Mouse (Mus musculus) embryonic facial prominence, embryonic 15.5 days (tissue): ENCODE results near the gene Lamtor3. TPM values are rescaled to one million over a fixed set of nuclear protein-coding genes. Genes with fewer than 3 reads are reported as not detected.
A peak's percentile ranks its signal among the peaks of the same experiment; 100 is the strongest.
"Not testable (repeated sequence)": the region's sequence is repeated elsewhere in the genome, so short reads cannot be mapped to it uniquely, and the experiment has no call there.

ENCODE experiments used
- ATAC-seq: fragments of 200-750 bp; cut with Nextera tagmentation; 2 replicates; pipeline ENCODE4 v1.8.0; 2017; ENCODE audit warnings: low read depth, moderate TSS enrichment; ENCODE audit not compliant: insufficient number of reproducible peaks, low FRiP score, low TSS enrichment
- H3K27ac ChIP-seq: fragments of 300-500 bp; sonication (generic); replicated peaks from 2 replicates; pipeline ENCODE4 v1.5.1; 2015; ENCODE audit warnings: mild to moderate bottlenecking, inconsistent platforms
- H3K27me3 ChIP-seq: fragments of 300-500 bp; sonication (generic); 2 replicates; pipeline ENCODE4 v1.6.1; 2015; ENCODE audit warnings: inconsistent platforms
- H3K36me3 ChIP-seq: fragments of 300-500 bp; sonication (generic); 2 replicates; pipeline ENCODE4 v1.6.1; 2015; ENCODE audit warnings: mild to moderate bottlenecking, inconsistent platforms
- H3K4me1 ChIP-seq: fragments of 300-500 bp; sonication (generic); 2 replicates; pipeline ENCODE4 v1.6.1; 2015; ENCODE audit warnings: inconsistent platforms
- H3K4me2 ChIP-seq: fragments of 300-500 bp; sonication (generic); replicated peaks from 2 replicates; pipeline ENCODE4 v1.6.1; 2015; ENCODE audit warnings: mild to moderate bottlenecking, inconsistent platforms
- H3K4me3 ChIP-seq: fragments of 300-500 bp; sonication (generic); replicated peaks from 2 replicates; pipeline ENCODE4 v1.5.1; 2015; ENCODE audit warnings: mild to moderate bottlenecking, inconsistent platforms
- H3K9ac ChIP-seq: fragments of 300-500 bp; sonication (generic); 2 replicates; pipeline ENCODE4 v1.6.1; 2015; ENCODE audit warnings: inconsistent platforms
- H3K9me3 ChIP-seq: fragments of 300-500 bp; sonication (generic); replicated peaks from 2 replicates; pipeline ENCODE4 v1.6.1; 2016; ENCODE audit warnings: inconsistent platforms
- WGBS: fragments of 180-500 bp; shearing (Covaris S2); methylation state at CpG from one replicate; pipeline ENCODE4 v1.1.7; 2015; 5-methylcytosine and 5-hydroxymethylcytosine counted together
- polyA plus RNA-seq: library from polyadenylated mRNA; unstranded; fragments of >200 nt; fragmentation: Nextera tagmentation; extraction: Ambion mirVana; gene quantifications from 2 replicates; pipeline ENCODE4 v1.2.1, GENCODE M21; 2015

Gene Lamtor3
- polyA plus RNA-seq, 1 experiment from 2014 or later = 110 TPM

DNA sequence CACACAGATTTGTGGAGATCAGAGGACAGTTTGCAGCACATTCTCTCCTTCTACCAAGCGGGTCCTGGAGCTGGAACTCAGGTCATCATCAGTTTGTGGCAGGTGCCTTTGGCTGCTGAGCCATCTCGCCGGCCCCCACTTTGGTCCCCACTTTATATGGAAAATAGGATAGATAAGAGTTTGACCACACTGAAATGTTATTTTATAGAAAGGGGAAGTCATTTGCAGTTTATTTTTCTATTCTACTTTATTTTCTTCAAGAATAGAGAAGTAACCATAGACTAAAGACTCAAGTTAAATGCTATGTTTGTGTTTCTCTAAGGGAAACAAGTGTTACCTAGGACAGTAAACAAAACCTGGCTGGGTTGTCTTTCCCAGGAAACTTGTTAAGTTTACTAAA lies 21.4 kb upstream of the Lamtor3 start:
- Histone ChIP-seq H3K9me3 (no peaks in the 10 kb centered on the region), H3K27ac (no peak overlapping the region), H3K36me3 (peaks cover 37% of the 10 kb centered on the region), H3K4me3 (no peak overlapping the region), H3K9ac (no peak overlapping the region), H3K4me2 (no peak overlapping the region), H3K27me3 (no peaks in the 10 kb centered on the region), H3K4me1 (no peaks in the 10 kb centered on the region)
- 95% methylated on average over 3 of the region's 3 CpGs for WGBS
- no peak for ATAC-seq

GRCm38 (mm10) chr3:137897685-137898084 lies 20.6 kb upstream of the Lamtor3 start:
- no peak overlapping the region for H3K4me2 ChIP-seq
- H3K27me3 ChIP-seq = no peaks in the 10 kb centered on the region
- H3K27ac ChIP-seq = no peak overlapping the region
- 80% methylated on average over 5 of the region's 5 CpGs for WGBS
- H3K4me3 ChIP-seq = no peak overlapping the region
- H3K9ac ChIP-seq = no peak overlapping the region
- ATAC-seq = no peak
- no peaks in the 10 kb centered on the region for H3K9me3 ChIP-seq
- peaks cover 43% of the 10 kb centered on the region for H3K36me3 ChIP-seq
- H3K4me1 ChIP-seq = no peaks in the 10 kb centered on the region

- Histone ChIP-seq H3K36me3 (peaks cover 44% of the 10 kb centered on the region), H3K4me1 (no peaks in the 10 kb centered on the region), H3K9me3 (no peaks in the 10 kb centered on the region), H3K27ac (0 out of 2 replicates have a peak overlapping the region, but pooled peaks have one; percentile 28), H3K9ac (no peak overlapping the region), H3K4me2 (no peak overlapping the region), H3K27me3 (no peaks in the 10 kb centered on the region), H3K4me3 (no peak overlapping the region)
- 66% methylated on average over 10 of the region's 10 CpGs for WGBS
- ATAC-seq = no peak
Observed at GRCm38 (mm10) chr3:137900149-137900548, 18.2 kb upstream of the Lamtor3 start.

- peaks cover 10% of the 10 kb centered on the region; the same call in 1 of the 2 replicates for H3K36me3 ChIP-seq
- 52% methylated on average over 2 of the region's 2 CpGs for WGBS
- no peak overlapping the region for H3K4me3 ChIP-seq
- ATAC-seq = no peak
- no peak overlapping the region for H3K4me2 ChIP-seq
- H3K27ac ChIP-seq = no peak overlapping the region
- no peaks in the 10 kb centered on the region for H3K27me3 ChIP-seq
- no peaks in the 10 kb centered on the region for H3K9me3 ChIP-seq
- H3K9ac ChIP-seq = no peak overlapping the region
- peaks cover 10% of the 10 kb centered on the region for H3K4me1 ChIP-seq
Observed at GRCm38 (mm10) chr3:137913093-137913492, 5.2 kb upstream of the Lamtor3 start.

- H3K27ac ChIP-seq, H3K27me3 ChIP-seq, H3K36me3 ChIP-seq, H3K4me3 ChIP-seq, H3K4me2 ChIP-seq, H3K9ac ChIP-seq, ATAC-seq, H3K9me3 ChIP-seq: not testable (repeated sequence)
- H3K4me1 ChIP-seq = peaks cover 17% of the 10 kb centered on the region
- WGBS = no CpG with 5 or more reads among the region's 1 CpGs
Observed at GRCm38 (mm10) chr3:137914567-137914966, 3.7 kb upstream of the Lamtor3 start.

DNA sequence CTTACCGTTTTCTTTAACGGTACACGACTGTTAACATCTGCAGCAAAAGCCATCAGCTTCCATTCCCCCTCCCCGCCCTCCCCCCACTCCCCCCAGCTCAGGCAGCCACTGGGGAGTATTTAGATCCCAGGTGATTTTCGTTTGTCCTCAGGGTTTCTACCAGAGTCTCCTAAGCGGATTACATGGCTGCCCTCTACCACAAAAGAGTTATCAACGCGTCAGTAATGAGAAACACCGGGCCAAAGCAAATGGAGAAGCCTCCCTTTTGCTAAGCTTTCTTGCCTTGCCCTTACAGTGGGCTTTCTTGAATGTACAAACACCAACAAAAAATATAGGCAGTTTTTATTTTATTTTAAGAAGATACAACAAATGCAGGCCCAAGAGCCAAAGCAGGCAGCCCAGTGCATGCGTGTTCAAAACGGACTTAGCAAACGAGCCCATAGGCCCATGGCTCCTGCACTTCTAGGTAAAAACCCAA lies 573 bp upstream of the Lamtor3 start:
- Histone ChIP-seq H3K36me3 (peaks cover 14% of the 10 kb centered on the region), H3K4me3 (peak overlapping the region; percentile 91), H3K27me3 (no peaks in the 10 kb centered on the region), H3K4me2 (peak overlapping the region; percentile 78), H3K9me3 (no peaks in the 10 kb centered on the region), H3K27ac (peak overlapping the region; percentile 89), H3K9ac (peak overlapping the region; percentile 37), H3K4me1 (peaks cover 18% of the 10 kb centered on the region)
- ATAC-seq = peak; percentile 44; the same call in 1 of the 2 replicates
- WGBS = 10% methylated on average over 12 of the region's 12 CpGs

- ATAC-seq = 0 out of 2 replicates have a peak, but pooled peaks have one; percentile 12
- peak overlapping the region; percentile 78 for H3K9ac ChIP-seq
- no peaks in the 10 kb centered on the region for H3K27me3 ChIP-seq
- peak overlapping the region; percentile 89 for H3K27ac ChIP-seq
- H3K4me2 ChIP-seq = peak overlapping the region; percentile 78
- H3K4me3 ChIP-seq = peak overlapping the region; percentile 91
- no peaks in the 10 kb centered on the region for H3K9me3 ChIP-seq
- WGBS = 14% methylated on average over 6 of the region's 6 CpGs
- peaks cover 18% of the 10 kb centered on the region for H3K4me1 ChIP-seq
- peaks cover 20% of the 10 kb centered on the region for H3K36me3 ChIP-seq
Observed at GRCm38 (mm10) chr3:137918932-137919311, 616 bp downstream of the Lamtor3 start.

DNA sequence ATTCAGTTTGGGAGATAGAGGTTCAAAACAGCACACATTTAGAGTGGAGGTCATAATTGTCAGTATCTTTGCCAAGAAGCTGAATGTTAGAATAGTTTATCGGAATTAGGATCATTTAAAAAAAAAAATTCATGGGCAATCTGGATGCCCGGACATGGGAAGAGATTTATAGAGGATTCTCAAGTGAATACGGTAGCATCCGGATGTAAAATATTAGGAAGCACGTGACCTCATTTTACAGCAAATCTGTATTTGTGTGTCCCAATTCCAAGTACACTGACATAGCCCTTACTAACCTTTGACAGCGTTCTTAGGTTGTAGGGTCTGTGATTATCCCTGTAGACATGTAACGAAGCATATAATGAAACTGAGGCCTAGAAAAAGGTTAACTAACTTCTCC lies 1.1 kb downstream of the Lamtor3 start:
- H3K4me3 ChIP-seq = peak overlapping the region; percentile 91
- WGBS = 88% methylated on average over 7 of the region's 7 CpGs
- ATAC-seq = no peak
- peaks cover 18% of the 10 kb centered on the region for H3K4me1 ChIP-seq
- peaks cover 20% of the 10 kb centered on the region for H3K36me3 ChIP-seq
- no peak overlapping the region for H3K27ac ChIP-seq
- H3K4me2 ChIP-seq = peak overlapping the region; percentile 78
- H3K27me3 ChIP-seq = no peaks in the 10 kb centered on the region
- no peak overlapping the region for H3K9ac ChIP-seq
- H3K9me3 ChIP-seq = no peaks in the 10 kb centered on the region

- Histone ChIP-seq H3K9me3 (no peaks in the 10 kb centered on the region), H3K27ac (no peak overlapping the region), H3K4me1 (peaks cover 18% of the 10 kb centered on the region), H3K4me2 (no peak overlapping the region), H3K4me3 (no peak overlapping the region), H3K27me3 (no peaks in the 10 kb centered on the region), H3K36me3 (peaks cover 20% of the 10 kb centered on the region), H3K9ac (no peak overlapping the region)
- no peak for ATAC-seq
- WGBS = 86% methylated on average over 4 of the region's 4 CpGs
Observed at GRCm38 (mm10) chr3:137920594-137920993, 2.3 kb downstream of the Lamtor3 start.

- no peaks in the 10 kb centered on the region for H3K27me3 ChIP-seq
- no peak for ATAC-seq
- H3K36me3 ChIP-seq = peaks cover 38% of the 10 kb centered on the region
Observed at GRCm38 (mm10) chr3:137927010-137927409, 8.7 kb downstream of the Lamtor3 start.

GRCm38 (mm10) chr3:137929940-137930339 lies 11.6 kb downstream of the Lamtor3 start:
- Histone ChIP-seq H3K4me1 (no peaks in the 10 kb centered on the region), H3K9ac (no peak overlapping the region), H3K27me3 (no peaks in the 10 kb centered on the region), H3K4me3 (no peak overlapping the region), H3K9me3 (no peaks in the 10 kb centered on the region), H3K27ac (no peak overlapping the region), H3K36me3 (peaks cover 28% of the 10 kb centered on the region), H3K4me2 (no peak overlapping the region)
- 92% methylated on average over 3 of the region's 3 CpGs for whole genome bisulfite sequencing
- no peak for ATAC-seq

More at GRCm38 (mm10) chr3:137927010-137927409, 8.7 kb downstream of the Lamtor3 start:
- Histone ChIP-seq H3K4me1 (no peaks in the 10 kb centered on the region), H3K9me3 (no peaks in the 10 kb centered on the region), H3K9ac (no peak overlapping the region), H3K4me2 (no peak overlapping the region), H3K27ac (no peak overlapping the region), H3K4me3 (no peak overlapping the region)
- 88% methylated on average over 4 of the region's 4 CpGs for WGBS

- Histone ChIP-seq H3K4me3 (no peak overlapping the region), H3K27ac (no peak overlapping the region), H3K9ac (no peak overlapping the region), H3K4me2 (no peak overlapping the region), H3K27me3 (no peaks in the 10 kb centered on the region), H3K36me3 (peaks cover 14% of the 10 kb centered on the region), H3K9me3 (no peaks in the 10 kb centered on the region), H3K4me1 (no peaks in the 10 kb centered on the region)
- 66% methylated on average over 7 of the region's 7 CpGs for WGBS
- ATAC-seq = no peak
Observed at GRCm38 (mm10) chr3:137932748-137933147, 14.4 kb downstream of the Lamtor3 start.
